Mouse (Mus musculus): ENCODE results near the gene Rhag. TPM values are rescaled to one million over a fixed set of nuclear protein-coding genes. Genes with fewer than 3 reads are reported as not detected.

Gene Rhag
- total and polyA plus RNA-seq, 2 experiments = not detected

- WGBS = 26% methylated on average over 10 of the region's 10 CpGs
- H3K36me3 ChIP-seq (ENCODE audit: control insufficient read depth, insufficient read depth, low read length) = no peaks in the 10 kb centered on the region
- no peaks in the 10 kb centered on the region for H3K4me1 ChIP-seq (ENCODE audit: control insufficient read depth, insufficient read depth, low read length)
- no peaks in the 10 kb centered on the region for H3K79me2 ChIP-seq (ENCODE audit: control insufficient read depth, insufficient read depth, low read length)
- no peak overlapping the region for H3K27ac ChIP-seq (replicated peaks; ENCODE audit: insufficient read depth, low read depth, low read length)
- no peaks in the 10 kb centered on the region for H3K27me3 ChIP-seq (ENCODE audit: control insufficient read depth, insufficient read depth, low read length)
- no peak for DNase-seq (ENCODE audit: extremely low read depth, low read depth, low spot score)
- no peak overlapping the region for H3K4me3 ChIP-seq (ENCODE audit: insufficient read depth, low read depth, low read length)
- H3K9ac ChIP-seq (ENCODE audit: low read depth, low read length) = no peak overlapping the region
- TF ChIP-seq POLR2A (IDR thresholded peaks at IDR 0.05; ENCODE audit: extremely low read depth, insufficient read depth, low read length) = no peak
- no peak for TF ChIP-seq CTCF (IDR thresholded peaks at IDR 0.05; ENCODE audit: low read depth, low read length)
Observed at GRCm38 (mm10) chr17:40868952-40869747, 58.2 kb downstream of the Rhag start.

- WGBS = 97% methylated on average over 6 of the region's 6 CpGs
- Histone ChIP-seq H3K27ac (replicated peaks; ENCODE audit: insufficient read depth, low read depth, low read length) (no peak overlapping the region), H3K27me3 (ENCODE audit: control insufficient read depth, insufficient read depth, low read length) (no peaks in the 10 kb centered on the region), H3K9ac (ENCODE audit: low read depth, low read length) (no peak overlapping the region), H3K36me3 (ENCODE audit: control insufficient read depth, insufficient read depth, low read length) (no peaks in the 10 kb centered on the region), H3K4me3 (ENCODE audit: insufficient read depth, low read depth, low read length) (no peak overlapping the region), H3K4me1 (ENCODE audit: control insufficient read depth, insufficient read depth, low read length) (no peaks in the 10 kb centered on the region), H3K79me2 (ENCODE audit: control insufficient read depth, insufficient read depth, low read length) (no peaks in the 10 kb centered on the region)
- no peak for TF ChIP-seq CTCF (IDR thresholded peaks at IDR 0.05; ENCODE audit: low read depth, low read length)
- TF ChIP-seq POLR2A (IDR thresholded peaks at IDR 0.05; ENCODE audit: extremely low read depth, insufficient read depth, low read length) = no peak
- no peak for DNase-seq (ENCODE audit: extremely low read depth, low read depth, low spot score)
Observed at GRCm38 (mm10) chr17:40872626-40873025, 61.7 kb downstream of the Rhag start.

- no peaks in the 10 kb centered on the region for H3K27me3 ChIP-seq (ENCODE audit: control insufficient read depth, insufficient read depth, low read length)
- 68% methylated on average over 2 of the region's 2 CpGs for WGBS
- no peaks in the 10 kb centered on the region for H3K79me2 ChIP-seq (ENCODE audit: control insufficient read depth, insufficient read depth, low read length)
- no peaks in the 10 kb centered on the region for H3K4me1 ChIP-seq (ENCODE audit: control insufficient read depth, insufficient read depth, low read length)
- TF ChIP-seq CTCF (IDR thresholded peaks at IDR 0.05; ENCODE audit: low read depth, low read length) = no peak
- TF ChIP-seq POLR2A (IDR thresholded peaks at IDR 0.05; ENCODE audit: extremely low read depth, insufficient read depth, low read length) = no peak
- H3K9ac ChIP-seq (ENCODE audit: low read depth, low read length) = no peak overlapping the region
- H3K27ac ChIP-seq (replicated peaks; ENCODE audit: insufficient read depth, low read depth, low read length) = no peak overlapping the region
- no peak overlapping the region for H3K4me3 ChIP-seq (ENCODE audit: insufficient read depth, low read depth, low read length)
- H3K36me3 ChIP-seq (ENCODE audit: control insufficient read depth, insufficient read depth, low read length) = no peaks in the 10 kb centered on the region
- peak; percentile 50 for DNase-seq (ENCODE audit: extremely low read depth, low read depth, low spot score)
Observed at GRCm38 (mm10) chr17:40873582-40874011, 62.7 kb downstream of the Rhag start.

- no peak overlapping the region for H3K9ac ChIP-seq (ENCODE audit: low read depth, low read length)
- H3K4me1 ChIP-seq (ENCODE audit: control insufficient read depth, insufficient read depth, low read length) = no peaks in the 10 kb centered on the region
- no peak for DNase-seq (ENCODE audit: extremely low read depth, low read depth, low spot score)
- H3K27ac ChIP-seq (replicated peaks; ENCODE audit: insufficient read depth, low read depth, low read length) = no peak overlapping the region
- no peak overlapping the region for H3K4me3 ChIP-seq (ENCODE audit: insufficient read depth, low read depth, low read length)
- TF ChIP-seq CTCF (IDR thresholded peaks at IDR 0.05; ENCODE audit: low read depth, low read length) = no peak
- no peak for TF ChIP-seq POLR2A (IDR thresholded peaks at IDR 0.05; ENCODE audit: extremely low read depth, insufficient read depth, low read length)
- no peaks in the 10 kb centered on the region for H3K36me3 ChIP-seq (ENCODE audit: control insufficient read depth, insufficient read depth, low read length)
- no peaks in the 10 kb centered on the region for H3K27me3 ChIP-seq (ENCODE audit: control insufficient read depth, insufficient read depth, low read length)
- H3K79me2 ChIP-seq (ENCODE audit: control insufficient read depth, insufficient read depth, low read length) = no peaks in the 10 kb centered on the region
- WGBS = 87% methylated on average over 3 of the region's 3 CpGs
Observed at GRCm38 (mm10) chr17:40874701-40875100, 63.8 kb downstream of the Rhag start.

- Histone ChIP-seq H3K9ac (ENCODE audit: low read depth, low read length) (no peak overlapping the region), H3K4me3 (ENCODE audit: insufficient read depth, low read depth, low read length) (no peak overlapping the region), H3K36me3 (ENCODE audit: control insufficient read depth, insufficient read depth, low read length) (no peaks in the 10 kb centered on the region), H3K27ac (replicated peaks; ENCODE audit: insufficient read depth, low read depth, low read length) (no peak overlapping the region), H3K79me2 (ENCODE audit: control insufficient read depth, insufficient read depth, low read length) (no peaks in the 10 kb centered on the region), H3K4me1 (ENCODE audit: control insufficient read depth, insufficient read depth, low read length) (no peaks in the 10 kb centered on the region), H3K27me3 (ENCODE audit: control insufficient read depth, insufficient read depth, low read length) (no peaks in the 10 kb centered on the region)
- TF ChIP-seq CTCF (IDR thresholded peaks at IDR 0.05; ENCODE audit: low read depth, low read length) = no peak
- TF ChIP-seq POLR2A (IDR thresholded peaks at IDR 0.05; ENCODE audit: extremely low read depth, insufficient read depth, low read length) = no peak
- WGBS = 75% methylated on average over 1 of the region's 1 CpGs
- DNase-seq (ENCODE audit: extremely low read depth, low read depth, low spot score) = no peak
Observed at GRCm38 (mm10) chr17:40875568-40875967, 64.6 kb downstream of the Rhag start.

- no peaks in the 10 kb centered on the region for H3K36me3 ChIP-seq (ENCODE audit: control insufficient read depth, insufficient read depth, low read length)
- H3K79me2 ChIP-seq (ENCODE audit: control insufficient read depth, insufficient read depth, low read length) = no peaks in the 10 kb centered on the region
- no peak overlapping the region for H3K4me3 ChIP-seq (ENCODE audit: insufficient read depth, low read depth, low read length)
- DNase-seq (ENCODE audit: extremely low read depth, low read depth, low spot score) = no peak
- TF ChIP-seq POLR2A (IDR thresholded peaks at IDR 0.05; ENCODE audit: extremely low read depth, insufficient read depth, low read length) (no peak), CTCF (IDR thresholded peaks at IDR 0.05; ENCODE audit: low read depth, low read length) (no peak)
- H3K27ac ChIP-seq (replicated peaks; ENCODE audit: insufficient read depth, low read depth, low read length) = no peak overlapping the region
- H3K27me3 ChIP-seq (ENCODE audit: control insufficient read depth, insufficient read depth, low read length) = no peaks in the 10 kb centered on the region
- H3K4me1 ChIP-seq (ENCODE audit: control insufficient read depth, insufficient read depth, low read length) = no peaks in the 10 kb centered on the region
- H3K9ac ChIP-seq (ENCODE audit: low read depth, low read length) = no peak overlapping the region
- WGBS = 58% methylated on average over 3 of the region's 3 CpGs
Observed at GRCm38 (mm10) chr17:40877741-40878140, 66.8 kb downstream of the Rhag start.

Measured in liver, adult 2 months (tissue).